Mouse (Mus musculus): Measurements from ENCODE around the gene Islr. TPM values are rescaled to one million over a fixed set of nuclear protein-coding genes. Genes with fewer than 3 reads are reported as not detected.

The Islr gene
- polyA plus RNA-seq, 2 experiments from 2014 or later = 0.77 to 1.2 TPM

DNA sequence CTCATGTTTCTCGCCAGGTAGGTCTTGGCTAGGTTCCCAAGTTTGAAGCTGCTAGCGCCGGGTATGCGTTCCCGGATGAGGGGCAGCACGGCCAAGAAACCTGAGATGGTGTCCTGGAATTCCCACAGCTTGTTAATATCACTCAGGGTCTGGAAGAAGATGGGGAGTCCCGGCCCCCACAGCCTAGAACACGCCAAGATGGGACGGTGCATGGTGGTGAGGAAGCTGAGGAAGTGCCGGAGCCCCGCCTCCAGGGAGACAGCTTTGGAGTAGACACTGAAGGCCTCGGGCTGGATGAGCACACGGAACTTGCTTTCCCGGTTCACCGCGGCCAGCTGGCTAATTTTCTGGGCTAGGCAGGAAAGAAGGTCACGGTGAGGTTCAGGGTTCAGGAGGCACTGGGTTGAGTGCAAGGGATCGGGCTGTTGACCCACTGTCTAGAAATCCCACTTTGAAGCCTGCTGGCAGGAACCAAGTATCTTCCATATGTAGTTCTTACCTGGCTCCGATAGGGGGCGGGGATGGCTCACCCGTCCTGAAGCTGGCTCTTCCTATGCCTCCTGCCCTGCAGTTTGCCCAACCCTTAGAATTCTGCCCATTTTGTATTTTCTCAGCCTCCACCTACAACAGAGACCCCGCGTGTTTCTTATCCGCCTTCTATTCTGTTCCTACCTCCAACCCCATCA, 16.3 kb upstream of the Islr start:
- no peak for ATAC-seq

DNA sequence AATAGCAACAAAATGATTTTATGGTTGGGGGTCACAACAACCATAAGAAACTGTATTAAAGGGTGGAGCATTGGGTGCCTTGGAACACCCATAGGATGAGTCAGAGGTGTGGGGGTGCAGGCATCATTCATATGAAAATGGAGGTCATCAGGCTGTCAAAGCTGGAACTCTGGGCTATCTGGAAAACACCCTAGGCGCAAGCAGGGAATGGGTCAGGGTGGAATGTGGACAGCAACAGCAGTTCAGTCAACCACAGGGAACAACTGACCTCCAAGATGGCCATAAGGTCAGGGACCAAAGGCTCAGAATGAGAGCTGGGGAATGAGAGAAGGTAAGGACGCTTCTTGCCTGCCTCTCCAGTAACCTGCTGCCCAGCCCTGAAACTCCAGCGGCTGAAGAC, 14.4 kb upstream of the Islr start:
- no peak for ATAC-seq

DNA sequence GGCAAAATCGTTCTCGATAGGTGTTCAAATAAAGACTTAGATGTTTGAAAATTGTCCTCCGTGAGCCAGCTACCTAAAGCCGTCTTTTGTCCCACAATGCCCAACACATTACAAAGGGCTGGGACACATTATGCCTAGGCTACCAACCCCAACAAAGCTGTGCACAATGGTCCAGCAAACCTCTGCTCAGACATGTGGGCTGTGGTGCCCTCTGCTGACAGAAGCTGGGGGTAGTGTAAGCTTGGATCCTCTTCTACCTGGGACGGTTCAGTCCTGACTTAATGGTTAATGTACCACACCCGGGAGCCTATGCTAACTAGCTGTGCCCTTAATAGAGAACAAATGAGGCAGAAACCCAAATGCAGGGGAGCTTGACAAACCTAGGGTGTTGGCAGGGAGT, 12.3 kb upstream of the Islr start:
- ATAC-seq = no peak

DNA sequence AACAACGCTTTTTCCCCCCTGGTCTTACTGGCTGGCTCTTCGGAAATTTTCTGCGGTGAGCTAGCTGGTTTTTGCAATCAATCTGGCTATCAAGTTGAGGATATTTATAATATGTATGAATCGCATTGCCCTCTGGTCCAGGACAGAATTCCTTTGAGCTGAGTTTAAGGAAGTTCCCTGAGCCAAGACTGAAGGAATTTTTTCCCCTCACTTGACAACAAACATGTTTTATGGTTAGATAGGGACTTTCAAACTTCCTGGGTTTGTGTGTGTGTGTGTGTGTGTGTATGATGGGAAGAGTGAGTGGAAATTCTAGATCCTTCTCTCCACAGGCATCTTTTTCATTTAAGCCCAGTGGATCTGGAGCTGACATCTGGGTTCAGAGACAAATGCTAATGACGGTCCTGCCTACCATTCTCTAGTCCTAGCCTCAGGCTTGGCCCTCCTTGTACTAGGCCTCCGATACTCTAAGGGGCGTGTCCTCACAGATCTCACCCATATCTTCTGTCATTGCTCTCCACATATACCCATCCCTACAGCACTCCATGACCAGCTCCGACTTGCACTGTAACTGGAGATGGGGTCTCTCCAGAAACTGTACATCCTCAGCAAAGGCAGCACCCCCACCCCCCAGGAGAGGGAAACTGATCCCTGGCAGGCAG, 10.5 kb upstream of the Islr start:
- ATAC-seq = no peak

GRCm38 (mm10) chr9:58213865-58214264, 9.8 kb upstream of the Islr start:
- no peak for ATAC-seq

GRCm38 (mm10) chr9:58213377-58213776, 9.3 kb upstream of the Islr start:
- ATAC-seq = no peak

DNA sequence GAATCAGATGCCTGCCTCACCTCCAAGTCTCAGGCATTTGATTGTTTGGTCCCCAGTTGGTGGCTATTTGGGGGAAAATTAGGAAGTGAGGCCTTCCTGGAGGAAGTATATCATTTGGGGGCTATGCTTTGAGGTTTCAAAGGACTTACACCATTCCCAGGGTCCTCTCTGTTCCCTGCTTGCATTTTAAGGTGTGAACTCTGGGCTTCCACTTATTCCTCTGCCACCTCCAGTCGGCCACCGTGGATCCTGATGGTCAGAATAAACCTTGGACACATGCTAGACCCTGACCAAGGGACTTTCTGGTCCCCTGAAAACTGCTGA, 6.2 kb upstream of the Islr start:
- no peak for ATAC-seq

GRCm38 (mm10) chr9:58209462-58210303, 5.6 kb upstream of the Islr start:
- no peak for ATAC-seq

DNA sequence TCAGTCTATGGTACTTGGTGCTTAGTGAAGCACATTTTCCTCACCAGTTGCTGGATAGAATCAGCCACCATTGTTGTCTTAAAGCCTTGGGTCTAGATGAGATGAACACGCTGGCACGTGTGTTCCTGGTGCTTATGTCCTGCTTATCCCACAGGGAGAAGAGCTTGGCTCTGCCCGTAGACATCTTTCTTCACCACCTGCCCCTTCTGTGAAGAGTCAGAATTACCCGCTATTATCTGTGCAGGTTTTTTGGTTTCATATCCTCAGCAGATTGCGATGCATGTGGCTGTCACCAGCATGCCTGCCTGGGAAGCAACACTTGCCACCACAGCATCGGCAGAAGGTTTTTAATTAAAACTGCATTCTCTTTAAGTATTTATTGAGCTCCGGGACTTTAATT, 1.9 kb upstream of the Islr start:
- ATAC-seq = no peak

DNA sequence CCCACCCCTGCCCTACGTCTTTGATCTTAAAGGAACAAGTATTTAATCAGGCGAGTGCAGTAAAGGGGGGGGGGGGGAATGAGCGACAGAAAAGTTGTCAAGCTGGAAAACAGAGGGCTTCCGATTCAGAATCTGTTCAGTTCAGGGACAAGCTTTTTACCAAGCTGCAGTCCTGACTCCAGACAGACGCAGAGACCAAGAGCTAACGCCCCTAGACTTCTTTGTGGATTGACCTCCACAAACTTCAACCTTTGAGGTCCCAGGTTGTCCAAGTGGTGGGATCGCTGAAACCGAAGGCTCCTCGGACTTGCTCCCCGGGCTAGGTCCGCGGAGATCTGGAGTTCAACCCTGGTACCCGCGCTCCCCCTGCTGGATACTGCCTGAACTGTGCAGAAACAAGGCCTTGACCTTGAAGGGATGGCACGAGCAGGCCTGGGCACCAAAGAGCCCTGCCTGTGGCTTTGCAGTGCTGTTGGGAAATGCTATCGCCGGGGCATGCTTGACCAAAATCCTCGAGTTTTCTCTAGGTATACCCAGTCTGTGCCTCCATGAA, 418 bp upstream of the Islr start:
- peak; percentile 60 for ATAC-seq

- no peak for ATAC-seq
Measured at GRCm38 (mm10) chr9:58202676-58203453, 1.2 kb downstream of the Islr start.

- ATAC-seq = no peak
Measured at GRCm38 (mm10) chr9:58201861-58202549, 2.1 kb downstream of the Islr start.

DNA sequence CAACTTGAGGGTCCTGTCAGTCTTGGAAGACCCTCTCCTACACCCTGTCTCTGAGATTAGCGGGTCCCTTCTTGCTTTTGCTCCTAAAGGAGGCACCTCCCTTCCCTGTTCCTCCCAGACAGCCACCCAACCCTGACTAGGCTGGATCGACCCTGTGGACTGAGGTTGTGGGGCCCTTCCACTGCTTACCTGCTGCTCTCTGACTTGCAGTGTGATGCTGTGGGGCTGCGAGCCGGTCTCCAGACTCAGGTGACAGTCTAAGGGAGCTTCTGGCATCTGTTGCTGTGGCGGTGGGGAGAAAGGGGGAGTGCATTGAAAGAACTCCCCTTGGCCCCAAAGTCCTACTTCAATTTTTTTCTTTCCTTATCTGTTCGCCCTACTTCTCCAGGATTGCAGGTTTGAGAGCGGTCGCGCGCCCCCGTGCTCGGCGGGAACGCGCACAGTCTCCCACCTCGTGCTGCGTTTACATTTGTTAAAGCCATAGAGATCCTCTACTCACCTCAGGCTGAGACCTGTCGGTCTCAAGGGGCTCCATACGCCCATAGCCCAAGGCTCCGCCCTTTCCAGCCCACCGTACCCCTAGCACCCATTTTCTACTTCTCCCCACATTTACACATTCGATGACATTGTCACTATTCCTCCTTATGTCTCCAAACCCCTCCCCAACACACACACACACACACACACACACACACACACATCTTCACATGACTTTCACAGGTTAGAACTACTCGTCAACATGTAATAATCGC, 2.8 kb downstream of the Islr start:
- ATAC-seq = no peak

GRCm38 (mm10) chr9:58200270-58201090, 3.6 kb downstream of the Islr start:
- no peak for ATAC-seq

DNA sequence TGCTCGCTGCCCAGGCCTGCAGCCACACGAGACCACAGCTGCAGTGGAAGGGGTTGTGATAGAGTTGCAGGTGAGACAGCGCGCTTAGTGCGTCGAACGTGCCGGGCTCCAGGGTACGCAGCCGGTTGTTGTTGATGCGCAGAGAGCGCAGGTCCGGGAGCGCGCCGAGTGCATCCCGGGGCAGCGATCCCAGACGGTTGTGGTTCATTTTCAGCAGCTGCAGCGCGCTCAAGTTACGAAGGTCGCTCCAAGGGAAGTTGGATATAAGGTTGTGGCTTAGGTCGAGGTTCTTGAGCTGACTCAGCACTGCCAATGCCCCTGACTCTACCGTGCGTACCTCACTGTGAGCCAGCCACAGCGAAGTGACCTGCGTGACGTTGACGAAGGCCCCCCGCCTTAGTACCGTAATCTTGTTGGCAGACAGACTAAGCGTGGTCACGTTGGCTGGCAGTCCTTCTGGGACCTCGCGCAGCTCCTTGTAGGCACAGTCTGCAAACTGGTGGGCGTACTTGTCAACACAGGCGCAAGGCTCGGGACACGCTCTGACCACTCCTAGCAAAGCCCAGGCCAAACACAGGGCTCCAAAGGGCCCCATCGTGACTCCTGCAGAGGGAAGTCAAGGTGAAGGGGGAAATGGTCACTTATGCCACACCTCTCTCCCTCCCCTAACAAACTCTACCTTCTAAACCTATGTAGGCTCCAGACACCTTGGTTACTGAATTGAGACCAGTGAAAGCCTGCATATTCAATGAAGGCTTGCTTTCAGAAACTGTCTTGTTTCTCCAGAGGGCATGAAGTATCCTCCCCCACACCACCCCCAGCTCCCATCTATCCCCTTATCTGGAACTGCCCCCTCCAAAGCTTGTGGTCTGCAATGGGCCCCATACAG, 4.5 kb downstream of the Islr start:
- ATAC-seq = no peak

GRCm38 (mm10) chr9:58198801-58199371, 5.2 kb downstream of the Islr start:
- no peak for ATAC-seq

DNA sequence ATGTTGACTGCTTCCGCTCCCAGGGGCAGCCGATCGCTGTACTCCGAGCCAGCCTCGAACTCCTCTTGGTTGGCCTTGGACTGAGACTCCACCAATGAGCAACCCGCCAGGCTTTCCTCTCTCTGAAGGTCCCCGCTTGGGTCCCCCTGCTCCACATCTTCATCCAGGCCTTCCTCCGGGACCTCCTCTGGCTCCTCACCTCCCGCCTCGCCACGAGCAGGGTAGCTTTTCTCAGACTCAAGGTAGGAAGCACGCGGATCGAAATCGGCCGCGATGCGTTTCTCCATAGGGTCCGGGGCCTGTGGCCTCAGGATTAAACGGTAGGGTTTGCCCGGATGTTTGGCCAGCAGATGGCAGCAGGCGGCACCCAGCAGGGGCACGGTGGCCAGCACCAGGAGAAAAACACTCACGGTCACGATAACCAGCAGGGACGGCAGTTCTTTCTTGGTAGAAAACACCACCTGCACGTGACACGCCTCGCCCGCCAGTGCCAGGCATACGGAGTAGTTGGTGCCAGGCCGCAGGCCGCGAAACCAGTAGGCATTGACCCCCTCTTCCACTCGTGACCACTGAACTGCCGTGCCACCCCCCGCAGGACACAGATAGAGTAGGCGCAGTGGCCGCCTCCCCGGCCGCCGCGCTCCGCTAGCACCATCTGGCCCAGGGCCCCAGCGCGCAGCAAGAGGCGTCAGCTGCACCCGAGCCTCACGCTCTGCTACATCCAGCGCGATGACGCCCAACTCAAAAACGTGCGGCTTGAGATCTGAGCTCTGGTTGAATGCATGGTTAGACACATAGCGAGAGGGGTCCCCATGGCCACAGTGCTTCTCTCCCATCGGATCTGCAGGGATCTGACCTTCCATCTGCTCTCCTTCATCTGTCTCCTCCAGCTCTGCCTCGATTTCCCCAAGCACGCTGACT, 6.1 kb downstream of the Islr start:
- ATAC-seq = no peak

Measured in CD4-positive, CD25-positive, alpha-beta regulatory T cell, adult 4 months (primary cell).